Mouse (Mus musculus) spleen, postnatal 36 days (tissue): ENCODE results near the gene Slc35e3.
"Not testable (repeated sequence)": the region's sequence is repeated elsewhere in the genome, so short reads cannot be mapped to it uniquely, and the experiment has no call there.

Experiments used
- DNase-seq, 2 experiments: peaks; one replicate each; pipeline ENCODE4 v3.0.0; 2022; ENCODE audit warnings: low spot score in 2 of 2, mixed read lengths in 1 of 2

The Slc35e3 gene

GRCm38 (mm10) chr10:117712871-117713270, 33.3 kb downstream of the Slc35e3 start:
- no peak for DNase-seq

GRCm38 (mm10) chr10:117712191-117712754, 33.9 kb downstream of the Slc35e3 start:
- no peak for DNase-seq

GRCm38 (mm10) chr10:117711408-117711807, 34.8 kb downstream of the Slc35e3 start:
- no peak for DNase-seq

GRCm38 (mm10) chr10:117710604-117711141, 35.5 kb downstream of the Slc35e3 start, which contains the start of gene Mdm2:
TSS of gene Mdm2 (minus strand) at chr10:117710758.
- peak; percentile 93 to 95 for DNase-seq

- DNase-seq, result peak; percentile 68 to 72
Observed at GRCm38 (mm10) chr10:117709930-117710603, 36.1 kb downstream of the Slc35e3 start.

GRCm38 (mm10) chr10:117709326-117709830, 36.8 kb downstream of the Slc35e3 start:
- no peak for DNase-seq

GRCm38 (mm10) chr10:117708856-117709255, 37.3 kb downstream of the Slc35e3 start:
- DNase-seq, result no peak

- no peak for DNase-seq
Observed at GRCm38 (mm10) chr10:117708376-117708775, 37.8 kb downstream of the Slc35e3 start.

- DNase-seq, result no peak
Observed at GRCm38 (mm10) chr10:117707114-117707838, 38.9 kb downstream of the Slc35e3 start.

- no peak for DNase-seq
Observed at GRCm38 (mm10) chr10:117706440-117706839, 39.7 kb downstream of the Slc35e3 start.

GRCm38 (mm10) chr10:117705806-117706205, 40.4 kb downstream of the Slc35e3 start:
- no peak for DNase-seq

GRCm38 (mm10) chr10:117704964-117705335, 41.2 kb downstream of the Slc35e3 start:
- no peak for DNase-seq

- not testable (repeated sequence) for DNase-seq
Observed at GRCm38 (mm10) chr10:117704314-117704963, 41.7 kb downstream of the Slc35e3 start.

GRCm38 (mm10) chr10:117703506-117703905, 42.7 kb downstream of the Slc35e3 start:
- no peak for DNase-seq

- DNase-seq, result no peak
Observed at GRCm38 (mm10) chr10:117702024-117702833, 43.9 kb downstream of the Slc35e3 start.

GRCm38 (mm10) chr10:117701034-117701829, 44.9 kb downstream of the Slc35e3 start:
- no peak for DNase-seq

- DNase-seq, result no peak
Observed at GRCm38 (mm10) chr10:117700450-117700849, 45.7 kb downstream of the Slc35e3 start.

- no peak for DNase-seq
Observed at GRCm38 (mm10) chr10:117699914-117700313, 46.3 kb downstream of the Slc35e3 start.

- DNase-seq, result no peak
Observed at GRCm38 (mm10) chr10:117698313-117699138, 47.6 kb downstream of the Slc35e3 start.
